In genomic region chr17:65648371-65649174, GRCm38 (mm10) we compare ENCODE assay signal across 17 mouse cellular contexts. TPM values are rescaled to one million over a fixed set of nuclear protein-coding genes. Genes with fewer than 3 reads are reported as not detected.
DNase-seq lines count a peak whose midpoint lies in the region; ATAC-seq and TF ChIP-seq lines count a peak whose summit lies in the region.
"Had no signal": no experiment of that assay in that cellular context is flagged by ENCODE, and none has a peak within 500 bp of the region (broad histone marks: within the 10 kb centered on the region; RNA-seq: fewer than 3 reads in every experiment).

No protein-coding gene starts in this region.

- H3K4me1 ChIP-seq in limb, embryonic 15.5 days = peaks cover 2% of the 10 kb centered on the region
- peaks cover 6% of the 10 kb centered on the region for H3K4me1 ChIP-seq in limb, embryonic 10.5 days
- H3K4me1 ChIP-seq in E14TG2a.4 (replicated peaks; ENCODE audit: low read depth, low read length) = peaks cover 58% of the 10 kb centered on the region
- H3K4me1 ChIP-seq in kidney, embryonic 14.5 days (ENCODE audit: control insufficient read depth, insufficient read depth, low read length) = no peaks in the 10 kb centered on the region; the same call in 1 of the 2 replicates
- H3K4me1 ChIP-seq: forebrain, embryonic 13.5 days had no signal

- H3K36me3 ChIP-seq in limb, embryonic 15.5 days = peaks cover 4% of the 10 kb centered on the region
- H3K36me3 ChIP-seq in limb, embryonic 10.5 days = 0 out of 2 replicates have a peak, but pooled peaks cover 5% of the 10 kb centered on the region
- H3K36me3 ChIP-seq in E14TG2a.4 (ENCODE audit: insufficient read depth, low read length) = 0 out of 2 replicates have a peak, but pooled peaks cover 7% of the 10 kb centered on the region
- H3K36me3 ChIP-seq in kidney, embryonic 14.5 days (ENCODE audit: control insufficient read depth, insufficient read depth, low read length) = no peaks in the 10 kb centered on the region

- 83% methylated on average over 9 of the region's 9 CpGs for WGBS in limb, embryonic 15.5 days
- 87% methylated on average over 9 of the region's 9 CpGs for WGBS in limb, embryonic 10.5 days
- WGBS in kidney, embryonic 14.5 days = 84% methylated on average over 9 of the region's 9 CpGs

- H3K9ac ChIP-seq in limb, embryonic 15.5 days = no peak overlapping the region
- no peak overlapping the region for H3K9ac ChIP-seq in kidney, embryonic 14.5 days (ENCODE audit: low read depth, low read length)
- H3K9ac ChIP-seq: forebrain, embryonic 13.5 days; heart, embryonic 13.5 days had no signal

- H3K4me3 ChIP-seq in limb, embryonic 15.5 days = no peak overlapping the region
- H3K4me3 ChIP-seq in limb, embryonic 10.5 days = no peak overlapping the region
- 0 out of 2 replicates have a peak overlapping the region, but pooled peaks have one; percentile 10 for H3K4me3 ChIP-seq in E14TG2a.4 (replicated peaks; ENCODE audit: low read length)
- no peak overlapping the region for H3K4me3 ChIP-seq in kidney, embryonic 14.5 days (ENCODE audit: low read length)
- H3K4me3 ChIP-seq: forebrain, embryonic 13.5 days; heart, embryonic 13.5 days; left cerebral cortex, adult 2 months had no signal

- H3K9me3 ChIP-seq in limb, embryonic 15.5 days = no peaks in the 10 kb centered on the region
- no peaks in the 10 kb centered on the region for H3K9me3 ChIP-seq in limb, embryonic 10.5 days (replicated peaks)
- H3K9me3 ChIP-seq in E14TG2a.4 (ENCODE audit: low read length) = no peaks in the 10 kb centered on the region
- H3K9me3 ChIP-seq in kidney, embryonic 14.5 days (ENCODE audit: control insufficient read depth, low read length) = no peaks in the 10 kb centered on the region
- H3K9me3 ChIP-seq: forebrain, embryonic 13.5 days; heart, embryonic 13.5 days had no signal

- H3K27ac ChIP-seq in limb, embryonic 15.5 days = no peak overlapping the region
- no peak overlapping the region for H3K27ac ChIP-seq in limb, embryonic 10.5 days
- H3K27ac ChIP-seq in kidney, embryonic 14.5 days (ENCODE audit: low read depth, low read length) = no peak overlapping the region
- H3K27ac ChIP-seq: forebrain, embryonic 13.5 days; heart, embryonic 13.5 days; left cerebral cortex, adult 2 months had no signal

- DNase-seq in limb, embryonic 10.5 days (ENCODE audit: low spot score) = no peak
- DNase-seq in 416B (ENCODE audit: low read depth) = peak; percentile 49
- DNase-seq in adrenal gland, postnatal 14 days = peak; percentile 80
- DNase-seq in lung, postnatal 36 days = no peak
- DNase-seq: gastrocnemius, postnatal 10 days; kidney, postnatal 4 days; retina, postnatal 1 day; spleen, adult 18-20 months; thymus, adult 18-20 months had no signal

- H3K4me2 ChIP-seq in limb, embryonic 15.5 days = no peak overlapping the region
- H3K4me2 ChIP-seq in kidney, embryonic 14.5 days (replicated peaks; ENCODE audit: low read depth, low read length) = no peak overlapping the region
- H3K4me2 ChIP-seq: forebrain, embryonic 13.5 days; heart, embryonic 13.5 days had no signal

- ATAC-seq in limb, embryonic 15.5 days (ENCODE audit: insufficient number of reproducible peaks, low FRiP score, low TSS enrichment, low read depth) = peak; percentile 11; the same call in 1 of the 2 replicates
- ATAC-seq in kidney, embryonic 14.5 days (ENCODE audit: low FRiP score, low TSS enrichment) = no peak
- ATAC-seq: forebrain, embryonic 13.5 days had no signal

- H3K27me3 ChIP-seq in limb, embryonic 15.5 days = no peaks in the 10 kb centered on the region
- no peaks in the 10 kb centered on the region for H3K27me3 ChIP-seq in limb, embryonic 10.5 days (ENCODE audit: low read depth, poor library complexity, severe bottlenecking)
- no peaks in the 10 kb centered on the region for H3K27me3 ChIP-seq in E14TG2a.4 (ENCODE audit: insufficient read depth, low read length)
- no peaks in the 10 kb centered on the region for H3K27me3 ChIP-seq in kidney, embryonic 14.5 days (ENCODE audit: control insufficient read depth, insufficient read depth, low read length)
- H3K27me3 ChIP-seq: forebrain, embryonic 13.5 days; heart, embryonic 13.5 days had no signal

- no peak for TF ChIP-seq CTCF in E14TG2a.4 (conservative IDR thresholded peaks at IDR 0.05; ENCODE audit: low read length)

RNA-seq across cellular contexts. Expression of gene Txndc2, which starts 6.6 kb away (rescaled TPM):
- polyA plus RNA-seq in limb, embryonic 15.5 days (2015; fragmentation: Nextera tagmentation; extraction: Ambion mirVana) = 0.08 TPM in 1 of 2 replicates, not detected in the other
- polyA plus RNA-seq in limb, embryonic 10.5 days (2016; fragmentation: Nextera tagmentation; extraction: Ambion mirVana) = not detected in 2 replicates
- 11.9 and 12.5 TPM in 2 replicates for total RNA-seq in adrenal gland, postnatal 14 days (2021)
- polyA plus RNA-seq in kidney, embryonic 14.5 days (2014; fragmentation: Nextera tagmentation; extraction: Ambion mirVana) = not detected in 2 replicates
- polyA plus RNA-seq: embryonic facial prominence, embryonic 14.5 days; heart, embryonic 13.5 days; lung, embryonic 16.5 days had no signal

RNA-seq across cellular contexts. Expression of gene Vapa, which starts 35.2 kb away (rescaled TPM):
- 171 and 181 TPM in 2 replicates for polyA plus RNA-seq in limb, embryonic 15.5 days (2015; fragmentation: Nextera tagmentation; extraction: Ambion mirVana)
- 165 TPM in 2 replicates for polyA plus RNA-seq in limb, embryonic 10.5 days (2016; fragmentation: Nextera tagmentation; extraction: Ambion mirVana)
- total RNA-seq in adrenal gland, postnatal 14 days (2021) = 132 and 134 TPM in 2 replicates
- 190 and 201 TPM in 2 replicates for polyA plus RNA-seq in kidney, embryonic 14.5 days (2014; fragmentation: Nextera tagmentation; extraction: Ambion mirVana)

Comparison
In these comparisons a context has a peak if more than half of its experiments do, and no peak if none do; other contexts are left out.
1. DNase-seq: peak in 416B (single experiment) and adrenal gland, postnatal 14 days (single experiment); none in limb, embryonic 10.5 days (single experiment) and lung, postnatal 36 days (single experiment).